Mouse (Mus musculus) gastrocnemius, adult 8-10 months (tissue): ENCODE data around the gene Myo5c. TPM values are rescaled to one million over a fixed set of nuclear protein-coding genes. Genes with fewer than 3 reads are reported as not detected.

Experiments used
- DNase-seq, 2 experiments: peaks; one replicate each; pipeline ENCODE4 v3.0.0; 2022; ENCODE audit warnings: low spot score in 2 of 2
- total RNA-seq, 4 experiments: library from RNA; stranded (reverse); gene quantifications; 2 replicates each; pipeline ENCODE4 v1.2.4; 2022

Myo5c gene
- total RNA-seq, 4 experiments from 2014 or later, result 7.2 to 12.8 (median 8.8) TPM

DNA sequence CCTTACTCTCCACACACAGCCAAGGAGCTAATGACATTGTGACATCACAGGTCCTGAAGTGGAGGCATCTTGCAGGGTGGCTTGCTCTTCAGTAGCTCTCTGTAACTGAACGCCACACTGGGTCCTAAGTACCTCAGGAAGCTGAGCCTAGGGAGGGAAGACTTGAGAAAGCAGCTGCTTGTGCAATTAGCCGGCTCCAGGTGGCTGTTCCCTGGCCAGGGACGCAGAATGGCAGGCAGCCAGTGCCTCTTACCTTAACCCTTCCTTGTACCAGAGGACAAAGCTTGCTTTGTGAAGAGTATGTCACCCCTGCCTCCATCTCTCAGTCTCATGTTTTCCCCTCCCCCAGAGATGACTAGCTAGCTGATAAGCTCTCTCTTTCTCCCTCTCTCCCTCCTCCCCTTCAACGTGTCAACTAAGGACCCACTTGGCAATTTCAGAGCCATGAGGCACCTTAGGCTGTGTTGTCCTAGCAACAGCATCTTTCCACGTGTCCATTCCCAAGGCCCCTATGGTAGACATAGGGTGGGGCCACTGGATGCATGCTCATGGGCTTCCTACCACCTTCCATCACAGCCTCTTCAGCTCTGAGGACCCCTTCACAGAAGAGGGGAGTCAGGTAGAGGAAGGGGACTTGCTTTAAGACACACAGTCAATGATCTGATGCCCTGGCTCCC is 12.0 kb downstream of the Myo5c start:
- DNase-seq, result no peak

DNA sequence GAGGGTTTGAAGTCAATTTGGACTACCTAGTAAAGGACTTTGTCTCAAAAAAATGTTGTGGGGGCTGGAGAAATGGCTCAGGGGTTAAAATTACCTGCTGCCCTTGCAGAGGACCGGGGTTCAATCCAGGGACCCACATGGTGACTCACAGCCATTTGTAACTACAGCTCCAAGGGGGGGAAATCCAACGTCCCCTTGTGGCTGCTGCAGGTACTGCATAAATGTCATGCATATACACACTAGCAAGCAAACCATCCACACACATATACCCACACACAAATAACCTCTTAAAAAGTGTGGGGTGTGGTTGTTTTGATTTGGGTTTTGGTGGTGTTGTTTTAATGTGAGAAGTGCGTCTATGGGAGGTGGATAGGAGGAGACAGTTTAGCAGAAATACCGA is 12.7 kb downstream of the Myo5c start:
- DNase-seq, result no peak

DNA sequence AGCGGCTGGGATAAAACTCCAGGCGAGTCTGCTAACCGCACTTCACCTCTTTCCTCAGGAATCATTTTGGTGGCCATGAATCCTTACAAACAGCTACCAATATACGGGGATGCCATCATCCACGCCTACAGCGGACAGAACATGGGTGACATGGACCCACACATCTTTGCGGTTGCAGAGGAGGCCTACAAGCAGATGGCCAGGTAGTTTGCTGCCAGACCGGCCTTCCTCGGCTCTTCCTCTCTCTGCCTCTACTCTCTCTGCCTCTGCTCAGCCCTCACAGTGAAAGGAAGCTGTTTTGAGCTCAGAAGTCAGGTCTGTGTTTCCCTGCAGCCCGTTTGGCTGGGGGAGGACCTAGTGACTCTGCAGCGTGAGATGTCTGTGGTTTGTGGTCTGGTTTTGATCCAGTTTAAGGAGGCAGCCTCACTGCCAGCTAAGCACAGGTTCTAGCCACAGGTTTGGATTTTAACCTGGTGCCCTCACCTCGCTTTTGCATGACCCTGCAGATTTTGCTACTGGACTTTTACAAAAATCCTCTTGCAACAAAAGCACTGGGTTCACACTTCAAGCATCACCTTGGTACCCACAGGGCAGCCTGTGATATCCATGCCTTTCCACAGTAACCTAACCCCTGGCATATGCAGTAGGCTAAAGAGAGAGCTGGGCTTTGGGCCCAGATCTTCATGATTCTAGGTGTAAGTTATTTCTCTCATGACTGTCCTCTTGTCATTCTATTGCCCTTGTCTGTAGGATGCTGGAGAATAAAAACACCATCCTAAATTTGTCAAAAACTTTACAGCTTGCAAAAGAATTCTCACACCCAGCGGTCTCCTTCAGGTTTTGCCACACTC is 14.5 kb downstream of the Myo5c start:
- DNase-seq, result no peak

DNA sequence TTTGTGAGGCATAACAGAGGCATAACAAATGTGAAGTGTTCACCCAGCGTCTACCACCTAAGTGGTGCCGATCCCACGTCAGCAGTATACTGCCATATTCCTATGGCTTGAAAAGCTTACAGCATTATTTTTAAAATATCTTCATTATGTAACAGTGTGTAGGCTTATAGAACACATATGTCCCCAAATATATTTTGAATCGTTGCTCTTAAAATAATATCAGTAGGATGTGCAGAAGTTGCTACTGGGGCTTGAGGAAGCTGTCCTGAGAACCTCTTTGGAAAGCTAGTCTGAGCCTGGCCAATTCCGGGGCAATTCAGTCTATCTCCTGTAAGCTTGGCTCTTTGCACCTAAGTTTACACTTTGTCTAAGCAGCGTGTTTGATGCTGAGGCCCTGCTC is 16.1 kb downstream of the Myo5c start:
- DNase-seq, result no peak

DNA sequence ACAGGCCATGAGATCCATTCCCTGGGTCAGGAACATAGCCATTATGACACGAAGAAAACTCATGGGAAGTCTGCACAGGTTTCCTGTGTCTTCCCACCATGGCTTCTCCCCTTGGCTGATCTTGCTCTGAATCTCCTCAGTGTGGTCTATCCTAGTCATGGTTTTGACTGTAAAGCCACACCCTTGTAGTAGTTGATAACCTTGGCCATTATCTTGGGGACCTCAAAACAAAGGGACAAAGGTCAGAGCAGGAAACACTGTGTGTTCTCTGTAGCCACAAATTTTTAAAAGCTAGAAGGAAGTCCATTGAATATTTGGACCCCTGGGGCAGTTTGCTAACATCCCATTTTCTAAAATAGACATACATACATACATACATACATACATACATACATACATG is 16.5 kb downstream of the Myo5c start:
- no peak for DNase-seq

DNA sequence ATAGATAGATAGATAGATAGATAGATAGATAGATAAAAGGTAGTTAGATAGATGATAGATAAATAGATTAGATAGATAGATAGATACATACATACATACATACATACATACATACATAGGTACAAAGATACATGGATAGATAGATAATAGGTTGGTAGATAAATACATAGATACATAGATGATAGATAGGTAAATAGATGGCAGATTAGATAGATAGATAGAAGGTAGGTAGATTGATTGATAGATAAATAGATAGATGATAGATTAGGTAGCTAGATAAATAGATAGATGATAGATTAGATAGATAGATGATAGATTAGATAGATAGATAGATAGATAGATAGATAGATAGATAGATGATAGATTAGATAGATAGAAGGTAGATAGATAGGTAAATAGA is 17.1 kb downstream of the Myo5c start:
- no peak for DNase-seq

DNA sequence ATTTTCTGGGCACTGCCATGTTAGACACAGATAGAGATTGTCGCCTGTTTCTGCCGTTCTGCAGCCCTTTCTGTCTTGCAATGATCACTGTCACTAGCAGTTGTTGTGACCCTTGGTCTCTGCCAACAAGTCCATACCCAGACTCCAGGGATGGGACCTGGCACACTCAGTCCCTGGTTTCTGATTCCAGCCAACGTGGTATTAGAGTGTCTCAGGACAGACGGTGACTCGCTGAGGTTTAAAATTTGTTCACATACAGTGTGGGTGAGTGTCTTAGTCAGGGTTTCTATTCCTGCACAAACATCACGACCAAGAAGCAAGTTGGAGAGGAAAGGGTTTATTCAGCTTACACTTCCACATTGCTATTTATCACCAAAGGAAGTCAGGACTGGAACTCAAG is 21.3 kb downstream of the Myo5c start:
- DNase-seq, result peak; percentile 49 to 65

DNA sequence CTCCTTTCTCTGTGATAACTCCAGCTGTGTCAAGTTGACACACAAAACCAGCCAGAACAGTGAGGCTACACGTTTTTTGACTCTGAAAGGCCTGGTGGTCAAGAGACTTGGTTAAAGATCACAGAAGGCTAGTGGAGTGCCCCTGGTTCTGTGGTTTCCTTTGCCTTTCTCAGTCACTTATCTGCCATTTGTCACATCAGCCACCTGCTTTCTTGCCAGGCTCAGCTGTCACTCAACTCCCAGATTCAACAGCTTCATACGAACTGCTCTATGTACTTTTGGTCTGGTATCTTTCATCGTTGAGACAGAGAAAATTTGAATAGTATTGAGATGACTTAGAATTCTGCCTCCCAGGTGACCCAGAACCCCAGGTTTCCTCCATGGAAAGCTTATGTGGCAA is 21.9 kb downstream of the Myo5c start:
- DNase-seq, result no peak

DNA sequence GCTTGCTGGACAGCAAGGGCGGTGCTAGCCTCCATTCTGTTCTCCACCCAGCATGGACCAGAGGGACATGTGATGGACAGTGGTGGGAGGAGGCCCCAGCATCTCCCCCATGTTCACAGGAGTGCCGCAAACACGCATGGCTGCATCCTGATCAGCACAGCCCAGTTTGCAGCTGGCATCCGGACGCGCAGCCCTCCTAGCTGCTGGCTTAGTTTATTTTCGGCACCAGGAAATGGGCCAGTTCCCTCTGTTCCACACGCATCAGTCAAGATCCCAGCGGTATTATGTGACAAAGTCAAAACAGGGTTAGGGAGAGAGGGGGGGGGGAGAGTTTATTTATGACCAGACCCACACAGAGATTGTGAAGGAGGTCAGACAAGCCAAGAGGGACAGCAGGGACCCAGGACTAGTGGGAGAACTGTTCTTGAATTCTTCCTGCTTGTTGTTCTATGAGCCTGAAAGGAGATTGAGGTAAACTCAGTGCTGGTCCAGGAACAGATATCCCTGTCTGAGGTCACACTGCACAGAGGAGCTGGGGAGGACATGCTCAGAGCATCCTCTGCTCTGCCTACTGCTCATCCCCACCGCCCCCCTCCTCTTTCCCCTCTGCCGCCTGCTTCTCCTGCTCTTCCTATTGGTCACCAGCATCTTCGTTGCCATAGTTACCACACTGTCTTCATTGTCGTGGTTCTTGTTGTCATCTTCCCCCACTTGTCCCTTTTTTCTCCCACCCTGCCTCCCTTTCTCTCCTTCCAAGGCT is 22.6 kb downstream of the Myo5c start:
- DNase-seq, result peak; percentile 59 to 76

DNA sequence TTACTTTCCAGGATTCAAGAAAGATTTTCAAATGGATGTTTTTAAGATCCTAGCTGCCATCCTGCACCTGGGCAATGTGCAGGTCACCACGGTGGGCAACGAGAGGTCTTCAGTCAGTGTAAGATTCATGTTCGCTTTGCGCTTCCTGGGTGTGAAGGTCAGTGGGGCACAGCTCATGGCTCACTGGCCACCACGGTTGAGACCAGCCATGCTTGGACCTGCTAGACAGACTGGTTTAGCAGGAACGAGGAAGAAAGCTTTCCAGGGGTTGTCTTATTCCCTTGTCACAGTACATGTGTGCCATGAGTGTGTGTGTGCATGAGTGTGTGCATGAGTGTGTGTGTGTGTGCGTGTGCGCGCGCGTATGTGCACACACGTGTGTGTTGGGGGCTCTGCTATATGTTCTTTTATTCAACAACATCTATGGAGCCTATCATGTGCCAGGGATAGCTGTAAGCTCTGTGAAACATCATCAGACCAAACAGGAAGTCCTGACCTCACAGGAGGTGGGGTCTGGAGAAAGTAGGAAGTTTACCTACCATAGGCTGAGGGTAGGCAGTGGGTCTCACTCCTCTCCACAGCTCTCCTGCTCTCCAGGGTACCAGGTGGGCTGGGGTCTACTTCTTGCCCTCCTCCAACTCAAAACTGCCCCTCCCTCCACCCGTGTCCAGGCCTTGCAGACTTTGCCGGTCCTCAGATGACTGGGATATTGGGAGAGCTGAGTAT is 24.2 kb downstream of the Myo5c start:
- no peak for DNase-seq

DNA sequence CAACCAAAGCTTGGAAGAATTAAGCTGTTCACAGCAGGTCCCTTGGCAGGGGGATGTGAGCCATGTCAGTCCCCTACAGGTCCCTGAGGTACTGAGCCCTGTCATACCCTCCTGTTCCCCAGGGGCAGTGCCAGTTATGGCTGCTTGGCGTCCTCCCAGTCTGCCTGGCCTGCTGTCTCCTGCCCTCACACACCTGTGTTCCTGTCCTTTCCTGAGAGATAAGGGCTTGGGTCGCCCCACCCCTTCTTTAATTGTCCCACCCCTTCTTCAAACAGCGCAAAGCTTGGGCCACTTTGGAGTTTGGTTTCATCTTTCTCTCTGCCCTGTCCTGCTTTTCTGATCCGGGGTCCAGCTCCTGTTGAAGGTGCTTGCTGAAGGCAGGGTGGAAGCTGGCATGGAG is 27.0 kb downstream of the Myo5c start:
- DNase-seq, result no peak

DNA sequence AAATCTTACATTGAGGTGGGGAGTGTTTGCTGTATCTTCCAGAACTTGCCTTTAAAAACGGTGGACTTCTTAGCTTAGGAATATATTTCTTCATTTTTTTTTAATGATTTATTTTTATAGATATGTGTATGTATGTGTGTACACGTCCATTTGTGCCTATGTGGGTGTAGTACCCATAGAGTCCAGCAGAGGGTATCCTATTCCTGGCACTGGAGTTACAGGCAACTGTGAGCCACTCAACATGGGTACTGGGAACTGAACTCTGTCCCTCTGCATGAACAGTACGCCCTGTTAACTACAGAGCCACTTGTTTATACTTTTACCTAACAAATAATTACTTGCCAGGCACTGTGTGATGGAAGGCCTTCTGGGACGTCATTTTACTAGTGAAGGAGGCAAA is 27.8 kb downstream of the Myo5c start:
- no peak for DNase-seq

DNA sequence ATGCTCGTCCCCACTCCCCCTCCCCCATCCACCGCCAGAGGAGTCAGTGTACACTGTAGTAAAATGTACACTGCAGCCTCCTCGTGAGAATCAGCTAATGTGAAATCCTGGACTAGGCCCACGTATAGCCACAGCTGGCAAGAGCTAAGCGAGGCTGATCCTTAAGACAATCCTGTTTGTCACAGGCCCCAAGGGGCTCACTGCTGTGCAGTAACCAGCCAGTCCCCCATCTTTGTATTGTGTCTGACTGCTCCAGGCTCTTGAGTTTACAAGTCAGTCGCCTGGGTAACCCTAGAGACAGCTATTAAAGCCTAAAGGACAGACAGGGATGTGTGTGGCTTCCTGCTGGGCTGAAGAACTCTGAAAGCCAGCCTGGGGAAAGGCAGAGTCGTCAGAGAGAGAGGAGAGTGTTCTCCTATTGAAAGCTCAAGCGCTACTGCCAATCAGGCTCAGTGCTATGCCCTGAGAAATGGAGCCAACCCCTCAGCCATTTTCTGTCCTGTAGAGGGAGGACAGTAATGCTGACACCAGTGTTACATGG is 29.6 kb downstream of the Myo5c start:
- DNase-seq, result no peak

DNA sequence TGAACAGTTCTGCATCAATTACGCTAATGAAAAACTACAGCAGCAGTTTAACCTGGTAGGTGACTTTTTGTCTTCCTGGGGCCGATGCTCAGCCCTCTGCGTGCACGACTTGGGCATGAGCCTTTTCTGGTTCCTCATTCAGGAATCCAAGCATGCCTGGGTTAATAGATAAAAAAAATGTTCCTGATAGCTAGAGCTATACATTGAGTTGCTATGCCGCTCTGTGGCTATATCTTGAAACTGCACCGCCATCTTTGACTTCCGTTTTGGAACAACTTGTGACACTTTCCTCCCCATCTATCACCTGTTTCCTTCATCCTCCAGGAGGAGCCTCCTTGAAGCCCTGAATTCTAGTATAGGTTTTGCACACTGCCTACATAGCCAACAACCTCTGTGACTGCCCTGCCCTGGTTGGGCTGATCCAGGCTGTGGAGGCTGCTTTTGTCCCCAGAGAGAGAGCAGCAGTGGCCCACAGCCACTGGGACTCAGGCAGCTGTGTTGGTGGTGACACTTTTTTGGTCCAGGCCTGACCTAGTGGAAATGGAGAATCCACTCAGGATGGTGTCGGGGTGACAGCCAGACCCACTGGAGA is 30.5 kb downstream of the Myo5c start:
- DNase-seq, result no peak

DNA sequence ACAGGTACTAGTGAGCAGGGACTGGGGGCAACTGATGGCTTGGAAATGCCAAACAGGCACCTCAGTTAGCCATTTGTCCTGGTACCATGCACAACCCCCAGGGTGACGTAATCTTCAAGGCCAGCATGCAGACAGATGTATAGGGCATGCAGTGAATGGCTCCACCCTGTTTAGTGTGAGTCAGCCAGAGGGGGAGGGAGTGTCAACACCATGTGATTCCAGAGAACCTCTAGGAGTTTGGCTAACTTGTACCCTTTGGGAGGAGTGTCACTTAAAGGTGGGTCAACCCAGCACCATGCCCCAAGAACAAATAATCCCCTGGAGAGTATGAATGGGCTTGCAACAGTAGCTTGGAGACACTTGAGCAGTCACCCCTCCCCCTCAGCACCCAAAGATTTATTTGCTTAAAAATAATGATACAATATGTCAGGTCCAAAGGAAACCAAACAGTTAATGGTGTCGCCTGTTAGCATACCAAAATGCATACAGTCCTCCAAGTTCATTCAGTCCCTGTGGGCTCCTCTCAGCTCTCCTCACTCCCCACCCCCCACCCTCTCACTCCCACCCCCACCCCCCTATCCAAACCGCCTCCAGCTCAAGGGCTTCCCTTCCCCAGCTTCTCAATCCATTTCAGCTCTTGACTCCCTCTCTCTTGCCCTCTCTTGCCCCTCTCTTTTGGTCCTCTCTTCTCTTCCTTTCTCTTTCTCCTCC is 32.3 kb downstream of the Myo5c start:
- no peak for DNase-seq

DNA sequence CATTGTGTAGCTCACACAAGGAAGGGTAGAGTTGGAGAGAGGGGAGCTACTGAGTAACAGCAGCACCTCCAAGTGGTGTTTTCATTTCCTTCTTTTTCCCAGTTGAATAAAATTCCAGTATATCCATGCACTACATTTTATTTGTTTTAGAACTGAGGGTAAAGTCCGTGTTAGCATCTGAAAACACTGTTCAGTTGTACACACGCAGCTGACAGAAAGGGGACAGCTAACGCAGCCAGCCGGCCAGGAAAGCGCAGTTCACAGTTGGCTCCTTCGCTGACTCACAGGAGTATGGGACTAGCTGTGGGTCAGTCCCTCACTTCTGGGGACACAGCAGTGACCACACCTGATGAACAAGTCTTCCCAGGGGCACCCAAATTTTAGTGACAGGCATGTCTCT is 35.3 kb downstream of the Myo5c start:
- DNase-seq, result no peak

DNA sequence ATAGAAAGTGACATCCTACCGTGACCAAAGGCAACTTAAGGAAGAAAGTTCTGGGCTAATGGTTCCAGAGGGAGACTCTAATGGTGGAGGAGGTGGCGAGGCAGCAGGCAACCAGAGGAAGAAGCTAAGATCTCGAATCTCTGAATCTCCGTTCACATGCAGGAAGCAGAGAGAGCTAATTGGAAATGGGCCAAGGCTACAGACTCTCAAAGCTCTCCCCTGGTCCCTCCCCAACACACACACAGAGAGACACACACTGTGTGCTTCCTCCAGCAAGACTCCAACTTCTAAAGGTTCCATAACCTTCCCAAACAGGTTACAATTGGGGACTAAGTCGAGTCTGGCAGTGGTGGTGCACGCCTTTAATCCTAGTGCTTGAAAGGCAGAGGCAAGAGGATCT is 38.6 kb downstream of the Myo5c start:
- no peak for DNase-seq

DNA sequence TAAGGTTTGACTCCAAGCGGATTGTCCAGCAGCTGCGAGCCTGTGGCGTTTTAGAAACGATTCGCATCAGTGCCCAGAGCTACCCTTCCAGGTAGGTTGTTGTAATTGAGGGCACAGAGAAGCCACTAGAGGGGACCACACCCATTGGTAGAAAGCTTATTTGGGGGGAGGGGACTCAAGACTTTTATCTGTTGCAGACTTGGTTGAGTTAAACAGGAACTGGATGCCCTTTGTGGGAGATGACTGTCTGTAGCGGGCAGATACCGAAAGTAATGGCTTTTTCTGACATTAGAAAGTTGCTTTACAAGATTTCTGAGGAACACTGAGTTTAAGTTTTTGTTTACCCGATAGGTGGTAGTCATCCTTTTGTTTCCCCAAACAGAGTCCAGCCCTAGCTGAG is 39.7 kb downstream of the Myo5c start:
- no peak for DNase-seq

DNA sequence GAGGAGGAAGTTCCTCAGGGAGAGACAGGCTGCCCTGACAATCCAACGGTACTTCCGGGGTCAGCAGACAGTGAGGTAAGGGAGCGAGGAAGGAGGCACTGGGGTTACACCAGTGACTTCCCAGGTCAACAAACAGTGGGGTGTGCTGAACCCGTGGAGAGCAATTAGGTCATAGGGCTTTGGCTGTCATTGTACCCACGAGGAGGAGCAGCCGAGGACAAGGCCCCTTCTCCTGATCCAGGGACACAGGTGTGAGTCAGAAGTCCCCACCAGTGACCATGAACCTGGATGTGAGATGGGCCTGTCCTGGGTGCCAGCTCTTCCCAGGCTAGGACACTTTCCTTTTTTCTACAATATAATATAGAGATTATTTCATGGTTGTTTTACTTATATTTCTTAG is 41.8 kb downstream of the Myo5c start:
- no peak for DNase-seq

DNA sequence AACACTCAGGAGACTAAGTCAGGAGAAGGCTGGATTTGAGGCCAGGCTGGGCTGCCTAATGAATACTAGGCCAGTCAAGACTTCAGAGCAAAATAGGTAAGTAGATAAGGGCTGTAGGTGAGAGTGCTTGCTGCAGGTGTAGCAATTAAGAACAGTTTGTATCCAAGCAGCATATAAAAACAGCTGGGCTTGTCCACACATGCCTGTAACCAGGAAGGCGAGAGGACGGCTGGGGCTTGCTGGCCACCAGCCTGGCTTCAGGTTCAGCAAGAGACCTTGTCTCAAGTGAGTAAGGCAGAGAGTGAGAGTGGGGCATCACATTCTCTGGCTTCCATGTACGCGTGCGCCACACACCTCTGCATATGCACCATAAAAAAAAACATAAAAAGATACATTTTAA is 42.7 kb downstream of the Myo5c start:
- DNase-seq, result no peak
